Mouse (Mus musculus): Measurements from ENCODE around the gene Uxs1. TPM values are rescaled to one million over a fixed set of nuclear protein-coding genes. Genes with fewer than 3 reads are reported as not detected.

The Uxs1 gene
- polyA plus RNA-seq, 1 experiment from 2014 or later, result 11.1 TPM

DNA sequence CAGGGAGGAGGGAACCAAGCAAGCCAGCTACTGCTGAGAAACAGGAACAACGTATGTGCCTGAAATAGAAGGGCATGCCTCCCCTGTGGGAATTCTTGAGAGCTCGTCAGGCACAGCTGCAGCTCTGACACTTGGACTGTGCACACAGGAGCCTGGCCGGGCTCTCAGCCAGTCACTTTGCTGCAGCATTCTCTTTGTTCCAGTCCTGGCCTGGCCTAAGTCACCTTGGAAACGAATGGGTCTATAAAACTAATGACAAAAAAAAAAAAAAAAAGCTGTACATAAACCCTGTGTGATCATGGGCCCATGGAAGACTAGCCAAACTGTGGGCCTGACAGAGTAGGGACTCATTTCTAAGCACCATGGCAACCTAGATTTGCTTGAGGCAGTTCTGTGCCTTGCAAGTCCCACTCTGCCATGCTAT lies 129.0 kb downstream of the Uxs1 start:
- Histone ChIP-seq H3K9me3 (replicated peaks) (0 out of 2 replicates have a peak, but pooled peaks cover 3% of the 10 kb centered on the region), H3K4me3 (no peak overlapping the region), H3K36me3 (no peaks in the 10 kb centered on the region), H3K27ac (no peak overlapping the region), H3K9ac (no peak overlapping the region), H3K27me3 (replicated peaks) (no peaks in the 10 kb centered on the region), H3K4me1 (no peaks in the 10 kb centered on the region), H3K4me2 (no peak overlapping the region)
- WGBS (ENCODE audit: insufficient replicate concordance), result 27% methylated on average over 4 of the region's 4 CpGs
- ATAC-seq, result no peak

Other genes with a start within 250 kb of the Uxs1 start
- 0.14 and 0.23 TPM in 2 replicates for gene 1500015O10Rik, start 97.2 kb downstream of the Uxs1 start, polyA plus RNA-seq (2016; fragmentation: Nextera tagmentation; extraction: Ambion mirVana)
- gene Tpp2, start 105.8 kb upstream of the Uxs1 start, polyA plus RNA-seq (2016; fragmentation: Nextera tagmentation; extraction: Ambion mirVana), result 43.7 and 44.9 TPM in 2 replicates
- gene Mettl21c, start 192.2 kb upstream of the Uxs1 start, polyA plus RNA-seq (2016; fragmentation: Nextera tagmentation; extraction: Ambion mirVana), result 0.12 and 0.29 TPM in 2 replicates
- gene Gm8251, start 234.1 kb upstream of the Uxs1 start, polyA plus RNA-seq (2016; fragmentation: Nextera tagmentation; extraction: Ambion mirVana), result 0.20 and 0.23 TPM in 2 replicates

Data from liver, embryonic 12.5 days (tissue).